9 mouse cellular contexts compared by ENCODE assay signal in the genomic region with DNA sequence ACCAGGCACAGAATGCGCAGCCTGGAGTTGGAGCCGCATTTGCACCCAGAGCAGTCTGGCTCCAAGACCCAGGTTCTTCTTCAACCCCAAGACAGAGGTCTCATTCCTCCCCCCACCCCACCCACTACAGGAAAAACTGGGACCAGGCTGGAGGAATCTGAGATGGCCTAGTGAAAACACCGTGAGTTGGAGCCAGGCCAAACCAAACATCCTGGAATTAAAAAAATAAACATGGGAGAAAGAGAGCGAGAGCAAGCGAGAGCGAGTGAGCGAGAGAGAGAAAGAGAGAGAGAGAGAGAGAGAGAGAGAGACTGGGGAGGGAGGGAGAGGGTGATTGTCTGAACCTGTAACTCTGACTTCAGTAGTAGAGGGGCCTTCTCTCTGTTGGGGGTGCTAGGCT.
A peak's percentile ranks its signal among the peaks of the same experiment; 100 is the strongest.
DNase-seq lines count a peak whose midpoint lies in the region; ATAC-seq and TF ChIP-seq lines count a peak whose summit lies in the region.
"Had no signal": no experiment of that assay in that cellular context is flagged by ENCODE, and none has a peak within 500 bp of the region (broad histone marks: within the 10 kb centered on the region; RNA-seq: fewer than 3 reads in every experiment).

No protein-coding gene starts in this region.

- H3K4me1 ChIP-seq in neural tube, embryonic 12.5 days: peaks cover 31% of the 10 kb centered on the region
- H3K4me1 ChIP-seq in limb, embryonic 13.5 days: peaks cover 39% of the 10 kb centered on the region
- H3K4me1 ChIP-seq in stomach, postnatal 0 days (replicated peaks; ENCODE audit: control insufficient read depth, insufficient read depth): peaks cover 3% of the 10 kb centered on the region

- H3K9ac ChIP-seq in neural tube, embryonic 12.5 days: no peak overlapping the region
- no peak overlapping the region for H3K9ac ChIP-seq in limb, embryonic 13.5 days
- no peak overlapping the region for H3K9ac ChIP-seq in stomach, postnatal 0 days (ENCODE audit: low read length)
- H3K9ac ChIP-seq: liver, embryonic 13.5 days had no signal

- TF ChIP-seq EP300 in stomach, postnatal 0 days (optimal IDR thresholded peaks at IDR 0.05): no peak

- no peak for TF ChIP-seq CTCF in stomach, postnatal 0 days (IDR thresholded peaks at IDR 0.05; ENCODE audit: low read depth)

- no peak overlapping the region for H3K4me3 ChIP-seq in neural tube, embryonic 12.5 days
- H3K4me3 ChIP-seq in limb, embryonic 13.5 days: no peak overlapping the region
- no peak overlapping the region for H3K4me3 ChIP-seq in stomach, postnatal 0 days (ENCODE audit: low read depth, low read length)
- H3K4me3 ChIP-seq: liver, embryonic 13.5 days had no signal

- DNase-seq in neural tube, embryonic 10.5 days (ENCODE audit: extremely low spot score, low spot score): no peak
- DNase-seq in heart, postnatal 10 days: peak; percentile 34 to 46
- DNase-seq in stomach, postnatal 0 days (ENCODE audit: low spot score): peak; percentile 69
- DNase-seq in right cerebral cortex, adult 2 months (ENCODE audit: low spot score in 2 of 2): no peak
- DNase-seq in frontal cortex, postnatal 25 days (ENCODE audit: low spot score in 2 of 2): no peak
- no peak for DNase-seq in spleen, postnatal 4 days (ENCODE audit: low spot score in 2 of 2)
- DNase-seq: liver, embryonic 13.5 days had no signal

- H3K27ac ChIP-seq in neural tube, embryonic 12.5 days: 0 out of 2 replicates have a peak overlapping the region, but pooled peaks have one; percentile 17
- peak overlapping the region; percentile 89 for H3K27ac ChIP-seq in limb, embryonic 13.5 days
- H3K27ac ChIP-seq in stomach, postnatal 0 days (replicated peaks): no peak overlapping the region
- H3K27ac ChIP-seq: liver, embryonic 13.5 days had no signal

- intact Hi-C loops in heart, postnatal 10 days (cut with DNase I): no loop called here

- H3K9me3 ChIP-seq in neural tube, embryonic 12.5 days: no peaks in the 10 kb centered on the region
- no peaks in the 10 kb centered on the region for H3K9me3 ChIP-seq in limb, embryonic 13.5 days
- no peaks in the 10 kb centered on the region for H3K9me3 ChIP-seq in stomach, postnatal 0 days (ENCODE audit: control insufficient read depth, low read length)
- H3K9me3 ChIP-seq: liver, embryonic 13.5 days had no signal

- ATAC-seq in neural tube, embryonic 12.5 days (ENCODE audit: low FRiP score, low read depth): 0 out of 2 replicates have a peak, but pooled peaks have one; percentile 2
- peak; percentile 29; the same call in 1 of the 2 replicates for ATAC-seq in limb, embryonic 13.5 days (ENCODE audit: low FRiP score, low read depth)
- peak; percentile 54 for ATAC-seq in stomach, postnatal 0 days (ENCODE audit: low FRiP score, low TSS enrichment)

- 0 out of 2 replicates have a peak, but pooled peaks cover 3% of the 10 kb centered on the region for H3K27me3 ChIP-seq in neural tube, embryonic 12.5 days (replicated peaks)
- peaks cover 3% of the 10 kb centered on the region; the same call in 1 of the 2 replicates for H3K27me3 ChIP-seq in limb, embryonic 13.5 days
- no peaks in the 10 kb centered on the region for H3K27me3 ChIP-seq in stomach, postnatal 0 days (ENCODE audit: control insufficient read depth, insufficient read depth, low read length)

- WGBS in neural tube, embryonic 12.5 days: 60% methylated on average over 7 of the region's 7 CpGs
- 48% methylated on average over 7 of the region's 7 CpGs for WGBS in limb, embryonic 13.5 days
- 20% methylated on average over 7 of the region's 7 CpGs for WGBS in stomach, postnatal 0 days

- no peaks in the 10 kb centered on the region for H3K36me3 ChIP-seq in neural tube, embryonic 12.5 days
- no peaks in the 10 kb centered on the region for H3K36me3 ChIP-seq in limb, embryonic 13.5 days
- no peaks in the 10 kb centered on the region for H3K36me3 ChIP-seq in stomach, postnatal 0 days (ENCODE audit: control insufficient read depth, insufficient read depth, low read length)
- H3K36me3 ChIP-seq: liver, embryonic 13.5 days had no signal

- no peak overlapping the region for H3K4me2 ChIP-seq in neural tube, embryonic 12.5 days (replicated peaks)
- peak overlapping the region; percentile 36; the same call in 1 of the 2 replicates for H3K4me2 ChIP-seq in limb, embryonic 13.5 days (replicated peaks)
- H3K4me2 ChIP-seq in stomach, postnatal 0 days (replicated peaks; ENCODE audit: low read depth): no peak overlapping the region
- H3K4me2 ChIP-seq: liver, embryonic 13.5 days had no signal

Comparison
In these comparisons a context has a peak if more than half of its experiments do, and no peak if none do; other contexts are left out.
1. ATAC-seq: peak in every context shown above with its lines; median percentile 54 in stomach, postnatal 0 days; 29 in limb, embryonic 13.5 days; 2 in neural tube, embryonic 12.5 days.
2. DNase-seq: peak in heart, postnatal 10 days (2 of 2) and stomach, postnatal 0 days (single experiment); none in neural tube, embryonic 10.5 days (single experiment), right cerebral cortex, adult 2 months (0 of 2), frontal cortex, postnatal 25 days (0 of 2) and spleen, postnatal 4 days (0 of 2).